Mouse (Mus musculus) heart, adult 11 months (tissue): ENCODE measurements at regions not wholly inside any gene's neighbourhood (a gene's known extent, or its start where the extent isn't known, plus 50 kb on each side); places are given as distances from the start of the nearest gene placed in this dataset.

ENCODE experiments used
- DNase-seq: peaks from one replicate; pipeline ENCODE4 v3.0.0; 2022

GRCm38 (mm10) chr8:104050694-104051539, 50.5 kb upstream of the Cdh5 start:
- DNase-seq: no peak

GRCm38 (mm10) chr8:104051540-104051882, 49.9 kb upstream of the Cdh5 start:
- DNase-seq: no peak
